Mouse (Mus musculus) kidney, adult 2 months (tissue): ENCODE data around the gene Slc9a3r1. TPM values are rescaled to one million over a fixed set of nuclear protein-coding genes. Genes with fewer than 3 reads are reported as not detected.

Experiments
- DNase-seq: peaks from one replicate; pipeline ENCODE4 v3.0.0; 2021
- H3K27ac ChIP-seq: fragments of 200-500 bp; 2 replicates; pipeline ENCODE4 v1.5.1; 2012; ENCODE audit warnings: low read depth, low read length, control low read depth, inconsistent platforms; ENCODE audit not compliant: insufficient read depth
- H3K27me3 ChIP-seq: fragments of 200-500 bp; replicated peaks from 2 replicates; pipeline ENCODE4 v1.6.1; 2012; ENCODE audit warnings: mild to moderate bottlenecking, moderate library complexity, low read length, inconsistent platforms; ENCODE audit not compliant: control insufficient read depth, insufficient read depth
- H3K36me3 ChIP-seq: fragments of 200-500 bp; 2 replicates; pipeline ENCODE4 v1.6.1; 2012; ENCODE audit warnings: mild to moderate bottlenecking, moderate library complexity, low read length, inconsistent platforms; ENCODE audit not compliant: control insufficient read depth, insufficient read depth
- H3K4me1 ChIP-seq: fragments of 200-500 bp; 2 replicates; pipeline ENCODE4 v1.6.1; 2011; ENCODE audit warnings: low read length; ENCODE audit not compliant: control insufficient read depth, insufficient read depth
- H3K4me3 ChIP-seq: fragments of 200-500 bp; 2 replicates; pipeline ENCODE4 v1.5.1; 2011; ENCODE audit warnings: mild to moderate bottlenecking, low read depth, low read length, control low read depth; ENCODE audit not compliant: insufficient read depth
- CTCF ChIP-seq: fragments of 200-500 bp; conservative IDR thresholded peaks from 2 replicates; pipeline ENCODE4 v1.5.1; 2011; ENCODE audit warnings: low read depth, mild to moderate bottlenecking, control low read depth, low read length, moderate library complexity, mixed read lengths; ENCODE audit not compliant: insufficient read depth, insufficient read length
- POLR2A ChIP-seq: fragments of 200-500 bp; IDR thresholded peaks from one replicate; pipeline ENCODE4 v1.6.1; 2011; ENCODE audit warnings: low read depth, low read length, control low read depth
- WGBS: fragments of 180-500 bp; shearing (Covaris S2); methylation state at CpG from one replicate; pipeline ENCODE4 v1.1.7; 2018; 5-methylcytosine and 5-hydroxymethylcytosine counted together
- polyA plus RNA-seq: library from polyadenylated mRNA; depleted of rRNA; stranded (reverse); fragments of >200 nt; gene quantifications from 2 replicates; pipeline ENCODE4 v1.2.3, GENCODE M21; 2012

Slc9a3r1 gene
- polyA plus RNA-seq, 1 experiment: 239 TPM

- TF ChIP-seq CTCF: peak; percentile 94
- TF ChIP-seq POLR2A: no peak
- DNase-seq: peak; percentile 84
- no peak overlapping the region for H3K4me3 ChIP-seq
- WGBS: 20% methylated on average over 12 of the region's 12 CpGs
- no peaks in the 10 kb centered on the region; the same call in 1 of the 2 replicates for H3K36me3 ChIP-seq
- H3K4me1 ChIP-seq: peaks cover 23% of the 10 kb centered on the region
- H3K27ac ChIP-seq: no peak overlapping the region; the same call in 1 of the 2 replicates
- H3K27me3 ChIP-seq: no peaks in the 10 kb centered on the region
Measured at GRCm38 (mm10) chr11:115181913-115182638, 18.9 kb downstream of the Slc9a3r1 start.

GRCm38 (mm10) chr11:115184973-115185372, 21.8 kb downstream of the Slc9a3r1 start:
- 39% methylated on average over 4 of the region's 4 CpGs for WGBS
- DNase-seq: no peak
- peaks cover 13% of the 10 kb centered on the region for H3K4me1 ChIP-seq
- no peaks in the 10 kb centered on the region; the same call in 1 of the 2 replicates for H3K36me3 ChIP-seq
- H3K27me3 ChIP-seq: no peaks in the 10 kb centered on the region
- no peak overlapping the region for H3K27ac ChIP-seq
- TF ChIP-seq POLR2A: no peak
- no peak for TF ChIP-seq CTCF
- H3K4me3 ChIP-seq: no peak overlapping the region

GRCm38 (mm10) chr11:115187224-115187639, 24.1 kb downstream of the Slc9a3r1 start, which contains the start of gene Tmem104:
Tmem104 (plus strand) TSS chr11:115187487.
- Histone ChIP-seq H3K36me3 (no peaks in the 10 kb centered on the region), H3K4me1 (peaks cover 9% of the 10 kb centered on the region), H3K27me3 (no peaks in the 10 kb centered on the region), H3K4me3 (peak within 1 kb of the TSS; percentile 86), H3K27ac (peak within 1 kb of the TSS; percentile 81)
- WGBS: under 1% methylated on average over 39 of the region's 39 CpGs
- TF ChIP-seq CTCF (no peak), POLR2A (peak; percentile 41)
- peak; percentile 99 for DNase-seq

- Histone ChIP-seq H3K27ac (peak within 1 kb of the TSS; percentile 81), H3K27me3 (no peaks in the 10 kb centered on the region), H3K4me3 (peak within 1 kb of the TSS; percentile 86), H3K4me1 (peaks cover 6% of the 10 kb centered on the region), H3K36me3 (no peaks in the 10 kb centered on the region)
- WGBS: 5% methylated on average over 12 of the region's 12 CpGs
- TF ChIP-seq POLR2A (no peak), CTCF (no peak)
- no peak for DNase-seq
Measured at GRCm38 (mm10) chr11:115187693-115188092, 24.6 kb downstream of the Slc9a3r1 start, which contains the start of gene Nat9. Nat9 (minus strand) TSS chr11:115187859.

GRCm38 (mm10) chr11:115188539-115189231, 25.5 kb downstream of the Slc9a3r1 start:
- TF ChIP-seq POLR2A (no peak), CTCF (no peak)
- Histone ChIP-seq H3K27me3 (no peaks in the 10 kb centered on the region), H3K4me3 (no peak overlapping the region), H3K4me1 (peaks cover 4% of the 10 kb centered on the region; the same call in 1 of the 2 replicates), H3K36me3 (no peaks in the 10 kb centered on the region), H3K27ac (no peak overlapping the region)
- 84% methylated on average over 13 of the region's 13 CpGs for WGBS
- no peak for DNase-seq

GRCm38 (mm10) chr11:115189304-115189703, 26.2 kb downstream of the Slc9a3r1 start:
- no peak for DNase-seq
- no peaks in the 10 kb centered on the region for H3K36me3 ChIP-seq
- no peak overlapping the region for H3K4me3 ChIP-seq
- WGBS: 86% methylated on average over 6 of the region's 6 CpGs
- H3K4me1 ChIP-seq: peaks cover 4% of the 10 kb centered on the region; the same call in 1 of the 2 replicates
- H3K27ac ChIP-seq: no peak overlapping the region
- no peaks in the 10 kb centered on the region for H3K27me3 ChIP-seq
- no peak for TF ChIP-seq CTCF
- TF ChIP-seq POLR2A: no peak

- Histone ChIP-seq H3K27me3 (no peaks in the 10 kb centered on the region), H3K27ac (peak overlapping the region; percentile 66), H3K4me3 (no peak overlapping the region), H3K4me1 (peaks cover 4% of the 10 kb centered on the region; the same call in 1 of the 2 replicates), H3K36me3 (no peaks in the 10 kb centered on the region)
- peak; percentile 79 for DNase-seq
- TF ChIP-seq POLR2A (no peak), CTCF (no peak)
- WGBS: 35% methylated on average over 9 of the region's 9 CpGs
Measured at GRCm38 (mm10) chr11:115192180-115192579, 29.0 kb downstream of the Slc9a3r1 start.
